Mouse (Mus musculus) C2C12 (cell line): ENCODE results near the gene Hist1h4a. TPM values are rescaled to one million over a fixed set of nuclear protein-coding genes. Genes with fewer than 3 reads are reported as not detected.

ENCODE experiments used
- H3K27me3 ChIP-seq: one replicate; pipeline ENCODE4 v1.6.1; 2011; ENCODE audit not compliant: control insufficient read depth, insufficient read depth, insufficient read length
- H3K36me3 ChIP-seq: one replicate; pipeline ENCODE4 v1.6.1; 2011; ENCODE audit not compliant: control insufficient read depth, insufficient read depth
- H3K4me3 ChIP-seq: one replicate; pipeline ENCODE4 v1.5.1; 2011; ENCODE audit warnings: mild to moderate bottlenecking, control low read depth; ENCODE audit not compliant: poor library complexity, insufficient read depth, severe bottlenecking
- H3K79me2 ChIP-seq: one replicate; pipeline ENCODE4 v1.6.1; 2011; ENCODE audit not compliant: control insufficient read depth, insufficient read depth
- H3K79me3 ChIP-seq: one replicate; pipeline ENCODE4 v1.6.1; 2011; ENCODE audit warnings: low read depth, control low read depth
- H3ac ChIP-seq: one replicate; pipeline ENCODE3; 2011; ENCODE audit warnings: low read depth; ENCODE audit not compliant: control insufficient read depth, insufficient read length
- CEBPB ChIP-seq: IDR thresholded peaks from one replicate; pipeline ENCODE4 v1.6.1; 2011; ENCODE audit warnings: low read depth, mild to moderate bottlenecking, control low read depth, moderate library complexity
- CTCF ChIP-seq: IDR thresholded peaks from one replicate; pipeline ENCODE4 v1.5.1; 2011; ENCODE audit not compliant: control insufficient read depth, insufficient read depth, insufficient read length
- FOSL1 ChIP-seq: IDR thresholded peaks from one replicate; pipeline ENCODE4 v1.8.0; 2011; ENCODE audit warnings: mild to moderate bottlenecking, low read length; ENCODE audit not compliant: poor library complexity, insufficient read depth, severe bottlenecking
- MAX ChIP-seq: IDR thresholded peaks from one replicate; pipeline ENCODE4 v1.6.1; 2011; ENCODE audit warnings: mild to moderate bottlenecking, control low read depth
- MYOD1 ChIP-seq: IDR thresholded peaks from one replicate; pipeline ENCODE4 v1.6.1; 2011; ENCODE audit warnings: low read depth; ENCODE audit not compliant: control insufficient read depth, insufficient read length
- MYOG ChIP-seq: IDR thresholded peaks from one replicate; pipeline ENCODE4 v1.6.1; 2011; ENCODE audit not compliant: control insufficient read depth, insufficient read length; ENCODE audit errors: extremely low read depth
- USF1 ChIP-seq: IDR thresholded peaks from one replicate; pipeline ENCODE4 v1.6.1; 2011; ENCODE audit warnings: low read depth, mild to moderate bottlenecking, control low read depth, moderate library complexity
- polyA plus RNA-seq: library from polyadenylated mRNA; unstranded; fragments of >200 nt; fragmentation: generic; extraction: Trizol; gene quantifications from one replicate; pipeline ENCODE4 v1.2.1, GENCODE M21; 2012; ENCODE audit warnings: missing spikeins

The Hist1h4a gene
- polyA plus RNA-seq, 1 experiment, result 6.8 TPM

DNA sequence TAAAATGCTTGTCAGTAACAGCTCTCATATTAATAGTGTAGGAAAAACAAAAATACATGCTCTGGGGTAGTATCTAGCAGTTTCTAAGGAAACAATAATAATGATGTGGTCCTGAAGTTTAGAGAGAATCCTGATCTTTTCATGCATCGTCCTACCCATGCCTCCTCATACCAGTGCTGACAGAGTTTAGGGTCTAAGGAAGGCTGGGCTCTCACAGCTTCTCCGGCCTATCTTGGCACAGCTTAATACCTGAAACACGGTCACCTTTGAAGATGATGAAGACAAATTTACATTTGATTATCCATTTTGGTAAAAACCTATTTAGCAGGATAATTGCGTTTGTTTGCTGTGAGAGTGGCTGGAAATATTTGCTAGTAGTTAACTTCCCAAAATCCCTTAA, 17.1 kb downstream of the Hist1h4a start:
- TF ChIP-seq MAX (no peak), MYOD1 (no peak), USF1 (no peak), MYOG (no peak), CTCF (no peak), FOSL1 (no peak), CEBPB (no peak)
- Histone ChIP-seq H3K4me3 (no peak overlapping the region), H3K27me3 (no peaks in the 10 kb centered on the region), H3K36me3 (no peaks in the 10 kb centered on the region), H3ac (no peak overlapping the region), H3K79me2 (no peaks in the 10 kb centered on the region), H3K79me3 (peaks cover 1% of the 10 kb centered on the region)

GRCm38 (mm10) chr13:23743215-23743614, 17.8 kb downstream of the Hist1h4a start:
- H3K79me2 ChIP-seq, result no peaks in the 10 kb centered on the region
- TF ChIP-seq FOSL1, result no peak
- TF ChIP-seq CTCF, result no peak
- TF ChIP-seq MYOD1, result no peak
- TF ChIP-seq USF1, result no peak
- TF ChIP-seq MAX, result no peak
- no peak for TF ChIP-seq CEBPB
- H3K4me3 ChIP-seq, result no peak overlapping the region
- peaks cover 1% of the 10 kb centered on the region for H3K79me3 ChIP-seq
- H3ac ChIP-seq, result no peak overlapping the region
- no peaks in the 10 kb centered on the region for H3K27me3 ChIP-seq
- no peaks in the 10 kb centered on the region for H3K36me3 ChIP-seq

DNA sequence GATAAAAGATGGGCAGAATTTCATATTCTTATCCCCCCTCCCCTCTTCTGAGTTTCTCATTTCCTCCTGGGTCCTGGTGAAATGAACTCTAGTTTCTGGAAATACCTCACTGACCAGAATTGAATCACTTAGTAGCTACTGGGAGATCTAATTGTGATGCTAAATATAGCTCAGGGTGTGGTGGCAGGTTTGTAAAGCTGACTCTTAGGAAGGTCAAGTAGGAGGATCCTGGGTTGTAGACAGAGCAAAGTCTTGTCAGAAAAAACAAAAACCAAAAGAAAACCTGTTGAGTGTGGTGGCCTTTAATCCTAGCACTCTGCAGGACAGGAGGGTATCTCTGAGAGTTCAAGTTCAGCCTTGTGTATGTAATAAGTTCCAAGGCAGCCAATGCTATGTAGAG, 19.0 kb downstream of the Hist1h4a start:
- Histone ChIP-seq H3K79me3 (peaks cover 1% of the 10 kb centered on the region), H3K36me3 (no peaks in the 10 kb centered on the region), H3K4me3 (no peak overlapping the region), H3ac (no peak overlapping the region), H3K27me3 (no peaks in the 10 kb centered on the region), H3K79me2 (no peaks in the 10 kb centered on the region)
- TF ChIP-seq CEBPB (no peak), MAX (no peak), USF1 (no peak), MYOG (no peak), MYOD1 (no peak), FOSL1 (no peak), CTCF (no peak)

DNA sequence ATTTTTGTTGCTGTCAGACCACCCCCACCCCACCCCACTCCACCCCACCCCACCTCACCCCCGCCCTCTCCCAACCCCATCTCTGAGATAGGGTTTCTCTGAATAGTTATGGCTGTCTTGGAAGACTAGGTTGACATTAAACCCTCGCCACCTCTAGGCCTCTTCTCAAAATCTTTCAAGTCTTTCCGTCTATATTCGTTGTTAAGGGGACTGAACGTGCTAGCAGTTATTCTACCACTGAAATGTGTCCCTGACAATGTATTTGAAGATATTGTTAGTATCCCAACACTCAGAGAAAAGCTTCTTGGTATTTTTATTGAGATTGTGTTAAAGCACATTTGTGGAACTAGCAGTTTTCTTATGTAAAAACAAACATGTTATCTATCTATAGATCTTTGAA, 20.1 kb downstream of the Hist1h4a start:
- Histone ChIP-seq H3K4me3 (no peak overlapping the region), H3K27me3 (no peaks in the 10 kb centered on the region), H3ac (no peak overlapping the region)

GRCm38 (mm10) chr13:23740256-23740840, 20.7 kb downstream of the Hist1h4a start:
- no peaks in the 10 kb centered on the region for H3K79me2 ChIP-seq
- H3K4me3 ChIP-seq, result peak overlapping the region; percentile 29
- H3K27me3 ChIP-seq, result no peaks in the 10 kb centered on the region
- peaks cover 1% of the 10 kb centered on the region for H3K79me3 ChIP-seq
- peak overlapping the region; percentile 52 for H3ac ChIP-seq
- no peaks in the 10 kb centered on the region for H3K36me3 ChIP-seq
- TF ChIP-seq MAX, result no peak
- no peak for TF ChIP-seq USF1
- TF ChIP-seq CTCF, result no peak
- no peak for TF ChIP-seq FOSL1
- no peak for TF ChIP-seq MYOG
- TF ChIP-seq MYOD1, result no peak
- TF ChIP-seq CEBPB, result no peak

More for the DNA sequence above, 20.1 kb downstream of the Hist1h4a start:
- TF ChIP-seq FOSL1, result no peak
- TF ChIP-seq CEBPB, result no peak
- no peak for TF ChIP-seq MYOD1
- TF ChIP-seq MYOG, result no peak
- no peaks in the 10 kb centered on the region for H3K36me3 ChIP-seq
- H3K79me3 ChIP-seq, result peaks cover 1% of the 10 kb centered on the region
- H3K79me2 ChIP-seq, result no peaks in the 10 kb centered on the region

DNA sequence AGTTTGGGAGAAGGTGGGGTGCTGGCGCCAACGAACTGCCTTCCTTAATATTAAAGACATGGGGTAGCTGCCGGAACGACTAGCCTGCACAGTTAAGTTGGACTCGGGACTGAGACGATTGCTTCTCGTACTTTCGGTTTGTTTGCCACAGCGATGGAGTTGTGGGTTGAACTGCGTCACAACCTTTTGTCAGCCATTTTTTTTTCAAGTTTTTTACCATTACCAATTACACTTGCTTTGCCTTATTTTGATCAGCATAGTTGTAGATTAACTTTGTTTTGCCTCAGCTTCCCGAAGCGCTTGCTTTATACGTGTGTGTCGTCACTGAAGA, 21.1 kb downstream of the Hist1h4a start:
- H3ac ChIP-seq, result peak overlapping the region; percentile 55
- peaks cover 1% of the 10 kb centered on the region for H3K79me3 ChIP-seq
- H3K27me3 ChIP-seq, result no peaks in the 10 kb centered on the region
- H3K4me3 ChIP-seq, result peak overlapping the region; percentile 29
- no peak for TF ChIP-seq CTCF
- no peak for TF ChIP-seq MAX
- no peak for TF ChIP-seq FOSL1
- no peak for TF ChIP-seq CEBPB
- TF ChIP-seq USF1, result no peak
- TF ChIP-seq MYOD1, result no peak
- no peak for TF ChIP-seq MYOG
- H3K79me2 ChIP-seq, result no peaks in the 10 kb centered on the region
- H3K36me3 ChIP-seq, result no peaks in the 10 kb centered on the region
